In genomic region chr4:133601721-133602218, GRCm38 (mm10) we compare ENCODE assay signal across 8 mouse cellular contexts. TPM values are rescaled to one million over a fixed set of nuclear protein-coding genes. Genes with fewer than 3 reads are reported as not detected.
DNase-seq lines count a peak whose midpoint lies in the region; ATAC-seq lines count a peak whose summit lies in the region.

Gene Sfn, minus strand, starts transcription at chr4:133602168.

- no peak within 1 kb of the TSS for H3K9ac ChIP-seq in hindbrain, embryonic 11.5 days (ENCODE audit: low read depth, low read length)
- H3K9ac ChIP-seq in limb, embryonic 12.5 days (replicated peaks), result no peak within 1 kb of the TSS; the same call in none of the 2 replicates

- H3K36me3 ChIP-seq in embryonic facial prominence, embryonic 10.5 days (replicated peaks), result peaks cover 37% of the 10 kb centered on the region
- no peaks in the 10 kb centered on the region for H3K36me3 ChIP-seq in hindbrain, embryonic 11.5 days (ENCODE audit: control insufficient read depth, insufficient read depth, low read length)
- H3K36me3 ChIP-seq in limb, embryonic 12.5 days, result peaks cover 36% of the 10 kb centered on the region

- ATAC-seq in hindbrain, embryonic 11.5 days (ENCODE audit: low FRiP score), result no peak
- no peak for ATAC-seq in limb, embryonic 12.5 days (ENCODE audit: insufficient number of reproducible peaks, insufficient read depth, low FRiP score, low TSS enrichment, low read depth)
- peak; percentile 20; the same call in 1 of the 2 replicates for ATAC-seq in monocyte, adult 5-6 weeks (replicated peaks; ENCODE audit: insufficient number of reproducible peaks, low FRiP score, low TSS enrichment, poor library complexity, severe bottlenecking)

- H3K4me3 ChIP-seq in embryonic facial prominence, embryonic 10.5 days, result peak within 1 kb of the TSS; percentile 45
- H3K4me3 ChIP-seq in hindbrain, embryonic 11.5 days (ENCODE audit: low read depth, low read length), result 0 out of 2 replicates have a peak within 1 kb of the TSS, but pooled peaks have one; percentile 12
- H3K4me3 ChIP-seq in limb, embryonic 12.5 days (replicated peaks), result peak within 1 kb of the TSS; percentile 30

- H3K4me2 ChIP-seq in hindbrain, embryonic 11.5 days (replicated peaks; ENCODE audit: low read depth, low read length), result no peak within 1 kb of the TSS
- peak within 1 kb of the TSS; percentile 48 for H3K4me2 ChIP-seq in limb, embryonic 12.5 days

- WGBS in embryonic facial prominence, embryonic 10.5 days, result 3% methylated on average over 16 of the region's 16 CpGs
- 1% methylated on average over 16 of the region's 16 CpGs for WGBS in hindbrain, embryonic 11.5 days
- 3% methylated on average over 16 of the region's 16 CpGs for WGBS in limb, embryonic 12.5 days

- H3K27ac ChIP-seq in embryonic facial prominence, embryonic 10.5 days (replicated peaks), result no peak within 1 kb of the TSS
- no peak within 1 kb of the TSS for H3K27ac ChIP-seq in hindbrain, embryonic 11.5 days (ENCODE audit: low read depth, low read length)
- no peak within 1 kb of the TSS for H3K27ac ChIP-seq in limb, embryonic 12.5 days

- H3K27me3 ChIP-seq in embryonic facial prominence, embryonic 10.5 days (replicated peaks; ENCODE audit: low read depth, poor library complexity, severe bottlenecking), result peaks cover 64% of the 10 kb centered on the region
- peaks cover 40% of the 10 kb centered on the region for H3K27me3 ChIP-seq in hindbrain, embryonic 11.5 days (ENCODE audit: control insufficient read depth, insufficient read depth, low read length)
- peaks cover 51% of the 10 kb centered on the region for H3K27me3 ChIP-seq in limb, embryonic 12.5 days

- H3K4me1 ChIP-seq in embryonic facial prominence, embryonic 10.5 days, result peaks cover 47% of the 10 kb centered on the region
- H3K4me1 ChIP-seq in hindbrain, embryonic 11.5 days (replicated peaks; ENCODE audit: control insufficient read depth, insufficient read depth, low read length), result no peaks in the 10 kb centered on the region; the same call in 1 of the 2 replicates
- H3K4me1 ChIP-seq in limb, embryonic 12.5 days (replicated peaks), result peaks cover 19% of the 10 kb centered on the region

- no peaks in the 10 kb centered on the region for H3K9me3 ChIP-seq in embryonic facial prominence, embryonic 10.5 days
- no peaks in the 10 kb centered on the region for H3K9me3 ChIP-seq in hindbrain, embryonic 11.5 days (ENCODE audit: control insufficient read depth, low read length)
- H3K9me3 ChIP-seq in limb, embryonic 12.5 days, result no peaks in the 10 kb centered on the region

- DNase-seq in A20 (ENCODE audit: low read depth, low spot score) (peak; percentile 42), ES-CJ7 (ENCODE audit: low read depth, low spot score) (peak; percentile 90)
- DNase-seq in embryonic facial prominence, embryonic 10.5 days (ENCODE audit: low spot score), result peak; percentile 73
- DNase-seq in hindbrain, embryonic 11.5 days (ENCODE audit: low spot score), result peak; percentile 39
- DNase-seq in thymus, postnatal 25 days, result peak; percentile 63
- DNase-seq in left cerebral cortex, adult 18-20 months (ENCODE audit: low spot score in 2 of 2), result no peak

RNA-seq across cellular contexts. Expression of gene Sfn, which starts in this region (rescaled TPM):
- 27.6 and 35.7 TPM in 2 replicates for polyA plus RNA-seq in embryonic facial prominence, embryonic 10.5 days (2016; fragmentation: Nextera tagmentation; extraction: Ambion mirVana)
- 19.5 and 29.6 TPM in 2 replicates for polyA plus RNA-seq in hindbrain, embryonic 11.5 days (2014; fragmentation: Nextera tagmentation; extraction: Ambion mirVana)
- 37.2 and 43.3 TPM in 2 replicates for polyA plus RNA-seq in limb, embryonic 12.5 days (2016; fragmentation: Nextera tagmentation; extraction: Ambion mirVana)
- total RNA-seq in monocyte, adult 5-6 weeks (2017), result 6.3 to 20.1 TPM (median 7.1 TPM) in 3 replicates
- total RNA-seq in left cerebral cortex, adult 18-20 months (2021), result 1 to 10 TPM; 1.4 to 2.6 TPM

Comparison
In these comparisons a context has a peak if more than half of its experiments do, and no peak if none do; other contexts are left out.
1. DNase-seq: peak in A20 (single experiment), ES-CJ7 (single experiment), embryonic facial prominence, embryonic 10.5 days (single experiment), hindbrain, embryonic 11.5 days (single experiment) and thymus, postnatal 25 days (single experiment); none in left cerebral cortex, adult 18-20 months (0 of 2).
2. Peak in every context shown above with its lines, with median percentiles within 50 percentile points of each other: H3K4me3 ChIP-seq.